Mouse (Mus musculus): ENCODE data around the gene Aldh1l1. TPM values are rescaled to one million over a fixed set of nuclear protein-coding genes. Genes with fewer than 3 reads are reported as not detected.

The Aldh1l1 gene
- 1,071 and 1,237 TPM in 2 replicates for total RNA-seq (2014; rRNA removed)
- 834 and 897 TPM in 2 replicates for polyA plus RNA-seq (2012; rRNA removed)

- TF ChIP-seq CTCF (IDR thresholded peaks at IDR 0.05; ENCODE audit: low read depth, low read length) (no peak), POLR2A (IDR thresholded peaks at IDR 0.05; ENCODE audit: extremely low read depth, insufficient read depth, low read length) (no peak)
- no peaks in the 10 kb centered on the region for H3K27me3 ChIP-seq (ENCODE audit: control insufficient read depth, insufficient read depth, low read length)
- peak within 1 kb of the TSS; percentile 93 for H3K27ac ChIP-seq (replicated peaks; ENCODE audit: insufficient read depth, low read depth, low read length)
- peak; percentile 93 for DNase-seq (ENCODE audit: extremely low read depth, low read depth, low spot score)
- H3K4me3 ChIP-seq (ENCODE audit: insufficient read depth, low read depth, low read length), result no peak within 1 kb of the TSS
- no peaks in the 10 kb centered on the region for H3K79me2 ChIP-seq (ENCODE audit: control insufficient read depth, insufficient read depth, low read length)
- H3K36me3 ChIP-seq (ENCODE audit: control insufficient read depth, insufficient read depth, low read length), result no peaks in the 10 kb centered on the region
- H3K9ac ChIP-seq (ENCODE audit: low read depth, low read length), result peak within 1 kb of the TSS; percentile 58
- WGBS, result 29% methylated on average over 12 of the region's 12 CpGs
- H3K4me1 ChIP-seq (ENCODE audit: control insufficient read depth, insufficient read depth, low read length), result peaks cover 27% of the 10 kb centered on the region
Observed at GRCm38 (mm10) chr6:90486176-90486921, at the start of gene Aldh1l1. Aldh1l1 (plus strand) TSS chr6:90486427.

GRCm38 (mm10) chr6:90437041-90437440, 49.2 kb upstream of the Aldh1l1 start:
- 95% methylated on average over 3 of the region's 3 CpGs for WGBS
- DNase-seq (ENCODE audit: extremely low read depth, low read depth, low spot score), result no peak
- H3K4me1 ChIP-seq (ENCODE audit: control insufficient read depth, insufficient read depth, low read length), result peaks cover 21% of the 10 kb centered on the region
- H3K79me2 ChIP-seq (ENCODE audit: control insufficient read depth, insufficient read depth, low read length), result no peaks in the 10 kb centered on the region
- H3K4me3 ChIP-seq (ENCODE audit: insufficient read depth, low read depth, low read length), result no peak overlapping the region
- no peaks in the 10 kb centered on the region for H3K27me3 ChIP-seq (ENCODE audit: control insufficient read depth, insufficient read depth, low read length)
- TF ChIP-seq CTCF (IDR thresholded peaks at IDR 0.05; ENCODE audit: low read depth, low read length) (no peak), POLR2A (IDR thresholded peaks at IDR 0.05; ENCODE audit: extremely low read depth, insufficient read depth, low read length) (no peak)
- no peaks in the 10 kb centered on the region for H3K36me3 ChIP-seq (ENCODE audit: control insufficient read depth, insufficient read depth, low read length)
- H3K9ac ChIP-seq (ENCODE audit: low read depth, low read length), result no peak overlapping the region
- H3K27ac ChIP-seq (replicated peaks; ENCODE audit: insufficient read depth, low read depth, low read length), result 0 out of 2 replicates have a peak overlapping the region, but pooled peaks have one; percentile 13

- Histone ChIP-seq H3K4me3 (ENCODE audit: insufficient read depth, low read depth, low read length) (no peak overlapping the region), H3K27me3 (ENCODE audit: control insufficient read depth, insufficient read depth, low read length) (no peaks in the 10 kb centered on the region), H3K9ac (ENCODE audit: low read depth, low read length) (no peak overlapping the region), H3K36me3 (ENCODE audit: control insufficient read depth, insufficient read depth, low read length) (no peaks in the 10 kb centered on the region), H3K4me1 (ENCODE audit: control insufficient read depth, insufficient read depth, low read length) (peaks cover 6% of the 10 kb centered on the region), H3K27ac (replicated peaks; ENCODE audit: insufficient read depth, low read depth, low read length) (no peak overlapping the region), H3K79me2 (ENCODE audit: control insufficient read depth, insufficient read depth, low read length) (no peaks in the 10 kb centered on the region)
- TF ChIP-seq POLR2A (IDR thresholded peaks at IDR 0.05; ENCODE audit: extremely low read depth, insufficient read depth, low read length) (no peak), CTCF (IDR thresholded peaks at IDR 0.05; ENCODE audit: low read depth, low read length) (no peak)
- no peak for DNase-seq (ENCODE audit: extremely low read depth, low read depth, low spot score)
- 81% methylated on average over 4 of the region's 4 CpGs for WGBS
Observed at GRCm38 (mm10) chr6:90446883-90447282, 39.3 kb upstream of the Aldh1l1 start.

- WGBS, result 13% methylated on average over 7 of the region's 7 CpGs
- Histone ChIP-seq H3K9ac (ENCODE audit: low read depth, low read length) (peak overlapping the region; percentile 42; the same call in 1 of the 2 replicates), H3K27me3 (ENCODE audit: control insufficient read depth, insufficient read depth, low read length) (no peaks in the 10 kb centered on the region), H3K36me3 (ENCODE audit: control insufficient read depth, insufficient read depth, low read length) (no peaks in the 10 kb centered on the region), H3K4me3 (ENCODE audit: insufficient read depth, low read depth, low read length) (no peak overlapping the region), H3K4me1 (ENCODE audit: control insufficient read depth, insufficient read depth, low read length) (peaks cover 6% of the 10 kb centered on the region), H3K79me2 (ENCODE audit: control insufficient read depth, insufficient read depth, low read length) (no peaks in the 10 kb centered on the region), H3K27ac (replicated peaks; ENCODE audit: insufficient read depth, low read depth, low read length) (peak overlapping the region; percentile 62)
- TF ChIP-seq POLR2A (IDR thresholded peaks at IDR 0.05; ENCODE audit: extremely low read depth, insufficient read depth, low read length) (no peak), CTCF (IDR thresholded peaks at IDR 0.05; ENCODE audit: low read depth, low read length) (peak; percentile 91)
- peak; percentile 92 for DNase-seq (ENCODE audit: extremely low read depth, low read depth, low spot score)
Observed at GRCm38 (mm10) chr6:90450179-90450578, 36.0 kb upstream of the Aldh1l1 start.

- H3K36me3 ChIP-seq (ENCODE audit: control insufficient read depth, insufficient read depth, low read length), result no peaks in the 10 kb centered on the region
- DNase-seq (ENCODE audit: extremely low read depth, low read depth, low spot score), result peak; percentile 96
- H3K9ac ChIP-seq (ENCODE audit: low read depth, low read length), result peak overlapping the region; percentile 42
- 5% methylated on average over 5 of the region's 5 CpGs for whole genome bisulfite sequencing
- H3K27ac ChIP-seq (replicated peaks; ENCODE audit: insufficient read depth, low read depth, low read length), result peak overlapping the region; percentile 73
- peaks cover 6% of the 10 kb centered on the region for H3K4me1 ChIP-seq (ENCODE audit: control insufficient read depth, insufficient read depth, low read length)
- no peak for TF ChIP-seq POLR2A (IDR thresholded peaks at IDR 0.05; ENCODE audit: extremely low read depth, insufficient read depth, low read length)
- no peak for TF ChIP-seq CTCF (IDR thresholded peaks at IDR 0.05; ENCODE audit: low read depth, low read length)
- H3K27me3 ChIP-seq (ENCODE audit: control insufficient read depth, insufficient read depth, low read length), result no peaks in the 10 kb centered on the region
- H3K79me2 ChIP-seq (ENCODE audit: control insufficient read depth, insufficient read depth, low read length), result no peaks in the 10 kb centered on the region
- H3K4me3 ChIP-seq (ENCODE audit: insufficient read depth, low read depth, low read length), result no peak overlapping the region
Observed at GRCm38 (mm10) chr6:90450697-90451096, 35.5 kb upstream of the Aldh1l1 start.

- H3K4me3 ChIP-seq (ENCODE audit: insufficient read depth, low read depth, low read length), result no peak overlapping the region
- TF ChIP-seq POLR2A (IDR thresholded peaks at IDR 0.05; ENCODE audit: extremely low read depth, insufficient read depth, low read length) (no peak), CTCF (IDR thresholded peaks at IDR 0.05; ENCODE audit: low read depth, low read length) (no peak)
- H3K27me3 ChIP-seq (ENCODE audit: control insufficient read depth, insufficient read depth, low read length), result no peaks in the 10 kb centered on the region
- H3K36me3 ChIP-seq (ENCODE audit: control insufficient read depth, insufficient read depth, low read length), result no peaks in the 10 kb centered on the region
- H3K27ac ChIP-seq (replicated peaks; ENCODE audit: insufficient read depth, low read depth, low read length), result peak overlapping the region; percentile 73
- 68% methylated on average over 5 of the region's 5 CpGs for WGBS
- peaks cover 6% of the 10 kb centered on the region for H3K4me1 ChIP-seq (ENCODE audit: control insufficient read depth, insufficient read depth, low read length)
- DNase-seq (ENCODE audit: extremely low read depth, low read depth, low spot score), result no peak
- H3K79me2 ChIP-seq (ENCODE audit: control insufficient read depth, insufficient read depth, low read length), result no peaks in the 10 kb centered on the region
- H3K9ac ChIP-seq (ENCODE audit: low read depth, low read length), result peak overlapping the region; percentile 22; the same call in 1 of the 2 replicates
Observed at GRCm38 (mm10) chr6:90451512-90451911, 34.7 kb upstream of the Aldh1l1 start.

All from liver, adult 2 months (tissue).